Mouse (Mus musculus) brain, embryonic 14.5 days (tissue): ENCODE measurements at regions not wholly inside any gene's neighbourhood (a gene's known extent, or its start where the extent isn't known, plus 50 kb on each side); places are given as distances from the start of the nearest gene placed in this dataset.

Source experiments
- DNase-seq: peaks from one replicate; pipeline ENCODE4 v3.0.0-alpha.2; 2011; ENCODE audit warnings: low read depth
- CTCF ChIP-seq: fragments of 200-500 bp; IDR thresholded peaks from 2 replicates; pipeline ENCODE4 v1.5.1; 2012; ENCODE audit warnings: inconsistent platforms, mild to moderate bottlenecking, moderate library complexity, borderline replicate concordance; ENCODE audit not compliant: insufficient read depth, insufficient read length; ENCODE audit errors: extremely low read depth
- POLR2A ChIP-seq: fragments of 200-500 bp; IDR thresholded peaks from 2 replicates; pipeline ENCODE4 v1.6.1; 2012; ENCODE audit warnings: mild to moderate bottlenecking, inconsistent platforms, borderline replicate concordance; ENCODE audit not compliant: poor library complexity, insufficient read depth, insufficient read length, severe bottlenecking; ENCODE audit errors: extremely low read depth

- peak; percentile 76 for DNase-seq
- no peak for TF ChIP-seq CTCF
- no peak for TF ChIP-seq POLR2A
Observed at GRCm38 (mm10) chr2:158985529-158986148, 191.0 kb downstream of the Dhx35 start.

DNA sequence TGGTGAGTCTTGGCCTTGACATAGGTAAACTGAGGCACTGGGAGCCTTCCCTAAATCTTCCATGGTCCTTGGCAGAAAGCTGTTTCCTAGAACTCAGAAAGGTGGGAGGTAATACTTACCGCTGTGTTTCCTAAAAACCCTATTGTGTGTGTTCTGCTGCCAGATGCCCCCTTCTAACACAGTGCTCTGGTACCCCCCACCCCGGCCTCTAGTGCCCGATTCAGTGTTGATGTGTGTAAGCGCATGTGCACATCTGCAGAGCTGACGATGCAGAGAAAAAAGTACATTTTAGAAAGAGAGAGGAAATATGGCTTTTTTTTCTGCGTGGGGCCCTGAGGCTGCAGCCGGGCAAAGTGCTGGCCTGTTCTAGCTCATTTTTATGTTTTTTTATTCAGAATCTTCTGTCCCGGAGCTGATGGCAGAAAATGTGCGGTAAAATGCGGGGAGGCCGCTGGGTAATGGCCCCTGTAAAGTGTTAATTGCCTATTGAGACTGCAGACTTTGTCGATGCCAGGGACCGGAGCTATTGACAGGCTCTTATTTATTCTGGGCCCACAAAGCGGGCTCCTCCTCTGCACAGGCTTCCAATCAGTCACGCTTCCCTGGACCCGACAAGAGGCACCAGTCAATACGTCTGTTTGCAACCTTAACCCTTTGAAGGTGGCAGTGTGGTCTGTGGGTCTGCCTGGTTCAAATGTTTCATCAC is 208.0 kb downstream of the Dhx35 start:
- DNase-seq: peak; percentile 93
- no peak for TF ChIP-seq POLR2A
- TF ChIP-seq CTCF: no peak

DNA sequence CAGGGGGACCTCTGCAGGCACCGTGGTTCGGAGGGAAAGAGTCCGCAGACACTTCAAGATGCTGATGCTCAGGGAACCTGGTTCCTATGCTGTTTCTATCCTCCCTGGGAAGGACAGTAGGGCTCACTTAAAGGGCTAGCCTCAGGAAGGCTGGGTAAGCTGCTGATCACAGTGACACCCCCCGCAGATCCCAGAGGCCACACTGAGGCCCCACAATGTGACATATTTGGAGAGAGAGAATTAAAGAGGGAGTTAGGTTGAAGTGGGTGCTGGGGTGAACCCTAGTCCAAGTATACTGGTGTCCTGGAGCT is 208.5 kb downstream of the Dhx35 start:
- DNase-seq: no peak
- no peak for TF ChIP-seq CTCF
- TF ChIP-seq POLR2A: no peak

GRCm38 (mm10) chr2:159004417-159004816 is 209.8 kb downstream of the Dhx35 start:
- DNase-seq: peak; percentile 90
- TF ChIP-seq POLR2A (no peak), CTCF (0 out of 2 replicates have a peak, but pooled peaks have one; percentile 0)

- TF ChIP-seq POLR2A: no peak
- no peak for TF ChIP-seq CTCF
- no peak for DNase-seq
Observed at GRCm38 (mm10) chr2:159012725-159013124, 218.1 kb downstream of the Dhx35 start.

- peak; percentile 38 for DNase-seq
Observed at GRCm38 (mm10) chr2:159014553-159014952, 219.9 kb downstream of the Dhx35 start.

GRCm38 (mm10) chr2:159019921-159020534 is 225.4 kb downstream of the Dhx35 start:
- peak; percentile 30 for DNase-seq
- no peak for TF ChIP-seq CTCF
- no peak for TF ChIP-seq POLR2A

More at GRCm38 (mm10) chr2:159014553-159014952, 219.9 kb downstream of the Dhx35 start:
- TF ChIP-seq CTCF: no peak
- no peak for TF ChIP-seq POLR2A

DNA sequence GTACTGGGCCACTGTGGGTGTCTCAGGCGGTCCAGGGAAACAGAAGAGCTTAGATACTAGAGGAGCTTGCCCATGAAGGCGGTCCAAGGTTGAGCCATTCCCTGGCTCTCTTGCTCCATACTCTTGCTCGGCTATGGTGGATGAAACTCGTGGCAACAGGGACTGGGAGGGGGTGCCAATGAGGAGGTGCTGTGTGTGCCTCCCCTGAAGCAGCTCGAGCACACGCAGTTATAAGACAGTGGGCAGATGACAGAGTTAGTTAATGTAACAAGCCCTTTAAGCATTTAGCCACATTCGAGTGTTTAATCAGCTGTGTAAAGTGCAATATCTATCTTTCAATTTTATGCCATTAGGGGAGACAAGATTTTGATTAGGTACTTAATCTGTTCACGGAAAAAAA is 237.5 kb downstream of the Dhx35 start:
- TF ChIP-seq POLR2A (no peak), CTCF (no peak)
- peak; percentile 13 for DNase-seq

GRCm38 (mm10) chr2:159039916-159040315 is 245.3 kb downstream of the Dhx35 start:
- peak; percentile 51 for DNase-seq
- no peak for TF ChIP-seq CTCF
- no peak for TF ChIP-seq POLR2A

GRCm38 (mm10) chr2:159053534-159053933 is 258.9 kb downstream of the Dhx35 start:
- no peak for DNase-seq
- TF ChIP-seq CTCF (no peak), POLR2A (no peak)

DNA sequence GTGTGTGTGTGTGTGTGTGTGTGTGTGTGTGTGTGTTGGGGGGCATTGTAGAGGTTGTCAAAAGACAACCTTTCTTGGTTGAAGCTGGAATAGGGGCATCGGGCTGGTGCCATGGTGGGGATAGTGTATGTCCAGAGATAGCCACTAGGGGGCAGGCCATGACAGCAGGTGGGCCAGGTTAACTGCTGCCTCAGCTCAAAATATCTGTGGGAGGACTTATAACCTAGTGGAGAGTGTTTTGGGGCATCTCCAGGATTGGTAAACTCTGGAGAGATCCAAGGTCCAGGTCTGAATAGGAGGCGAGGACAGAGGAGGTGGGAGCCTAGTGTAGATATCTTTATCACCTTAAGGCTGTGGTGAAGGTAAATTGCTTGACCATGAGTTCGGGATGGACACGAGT is 259.3 kb downstream of the Dhx35 start:
- peak; percentile 71 for DNase-seq
- TF ChIP-seq POLR2A (no peak), CTCF (peak; percentile 92)

DNA sequence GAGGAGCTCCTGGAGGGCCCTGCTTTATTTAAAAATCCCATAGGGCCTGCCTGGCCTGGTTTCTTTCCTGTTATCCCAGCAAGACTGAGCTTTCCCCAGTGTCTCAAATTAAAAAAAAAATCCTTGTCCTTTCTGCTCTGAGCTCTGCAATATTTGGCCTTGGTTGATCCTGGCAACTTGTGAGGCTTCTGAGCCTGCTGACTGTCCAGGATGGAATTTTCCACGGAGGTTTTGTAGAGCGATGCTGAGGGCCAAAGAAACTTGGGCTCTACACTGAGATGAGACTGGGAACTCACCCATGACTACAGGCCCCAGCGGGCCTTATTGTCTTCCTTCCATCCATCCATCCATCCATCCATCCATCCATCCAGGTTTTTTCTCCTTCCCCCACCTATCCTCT is 259.8 kb downstream of the Dhx35 start:
- DNase-seq: no peak
- no peak for TF ChIP-seq POLR2A
- no peak for TF ChIP-seq CTCF

DNA sequence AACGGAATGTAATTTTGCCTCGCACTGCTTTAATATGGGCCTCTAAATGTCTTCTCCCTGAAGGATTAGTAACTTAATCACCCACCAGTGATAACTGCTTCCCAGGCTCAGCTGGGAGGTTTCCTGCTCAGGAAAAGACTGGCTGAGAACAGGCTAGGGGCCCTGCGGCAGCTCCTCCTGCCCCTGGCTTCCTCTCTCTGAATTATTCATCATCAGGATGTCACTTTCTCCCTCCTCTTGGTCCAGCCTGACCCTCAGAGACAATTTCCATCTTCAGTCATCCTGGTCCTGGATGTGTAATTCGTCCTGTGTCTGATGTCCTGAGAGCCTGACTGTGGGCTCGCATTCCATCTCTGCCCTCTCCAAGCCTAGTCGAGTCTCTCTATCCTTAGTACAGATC is 261.2 kb downstream of the Dhx35 start:
- TF ChIP-seq CTCF: no peak
- no peak for TF ChIP-seq POLR2A
- DNase-seq: peak; percentile 25
